Mouse (Mus musculus) midbrain, embryonic 10.5 days (tissue): ENCODE results near the gene Dnm2. TPM values are rescaled to one million over a fixed set of nuclear protein-coding genes. Genes with fewer than 3 reads are reported as not detected.
"Not testable (repeated sequence)": the region's sequence is repeated elsewhere in the genome, so short reads cannot be mapped to it uniquely, and the experiment has no call there.

ENCODE experiments used
- DNase-seq: peaks from one replicate; pipeline ENCODE4 v3.0.0-alpha.2; 2017; ENCODE audit warnings: low spot score
- H3K27ac ChIP-seq: fragments of 300-500 bp; sonication (generic); replicated peaks from 2 replicates; pipeline ENCODE4 v1.5.1; 2016; ENCODE audit warnings: mild to moderate bottlenecking
- H3K27me3 ChIP-seq: fragments of 300-500 bp; sonication (generic); 2 replicates; pipeline ENCODE4 v1.6.1; 2016; ENCODE audit warnings: low read depth, mild to moderate bottlenecking; ENCODE audit not compliant: poor library complexity, severe bottlenecking
- H3K36me3 ChIP-seq: fragments of 300-500 bp; sonication (generic); 2 replicates; pipeline ENCODE4 v1.6.1; 2016; ENCODE audit warnings: mild to moderate bottlenecking, moderate library complexity
- H3K4me1 ChIP-seq: fragments of 300-500 bp; sonication (generic); 2 replicates; pipeline ENCODE4 v1.6.1; 2016
- H3K4me3 ChIP-seq: fragments of 300-500 bp; sonication (generic); 2 replicates; pipeline ENCODE4 v1.5.1; 2016; ENCODE audit warnings: mild to moderate bottlenecking, moderate library complexity
- H3K9me3 ChIP-seq: fragments of 300-500 bp; sonication (generic); replicated peaks from 2 replicates; pipeline ENCODE4 v1.6.1; 2016; ENCODE audit warnings: mild to moderate bottlenecking
- WGBS: fragments of 180-500 bp; shearing (Covaris S2); methylation state at CpG from one replicate; pipeline ENCODE4 v1.1.7; 2016; 5-methylcytosine and 5-hydroxymethylcytosine counted together
- polyA plus RNA-seq: library from polyadenylated mRNA; unstranded; fragments of >200 nt; fragmentation: Nextera tagmentation; extraction: Ambion mirVana; gene quantifications from 2 replicates; pipeline ENCODE4 v1.2.1, GENCODE M21; 2016

The Dnm2 gene
- polyA plus RNA-seq, 1 experiment from 2014 or later, result 70.4 TPM

- Histone ChIP-seq H3K27ac (no peak overlapping the region), H3K36me3 (no peaks in the 10 kb centered on the region), H3K4me1 (peaks cover 11% of the 10 kb centered on the region; the same call in 1 of the 2 replicates), H3K9me3 (no peaks in the 10 kb centered on the region), H3K27me3 (no peaks in the 10 kb centered on the region), H3K4me3 (no peak overlapping the region)
- 90% methylated on average over 8 of the region's 8 CpGs for WGBS
- no peak for DNase-seq
Observed at GRCm38 (mm10) chr9:21451870-21452269, 27.2 kb downstream of the Dnm2 start.

- H3K4me3 ChIP-seq, result no peak overlapping the region
Observed at GRCm38 (mm10) chr9:21453003-21453402, 28.3 kb downstream of the Dnm2 start.

GRCm38 (mm10) chr9:21453459-21453858 lies 28.8 kb downstream of the Dnm2 start:
- H3K27me3 ChIP-seq, result no peaks in the 10 kb centered on the region
- no peak overlapping the region for H3K4me3 ChIP-seq
- H3K9me3 ChIP-seq, result no peaks in the 10 kb centered on the region
- 85% methylated on average over 2 of the region's 2 CpGs for WGBS
- no peak for DNase-seq
- peaks cover 4% of the 10 kb centered on the region for H3K36me3 ChIP-seq
- H3K27ac ChIP-seq, result no peak overlapping the region
- H3K4me1 ChIP-seq, result peaks cover 11% of the 10 kb centered on the region; the same call in 1 of the 2 replicates

More at GRCm38 (mm10) chr9:21453003-21453402, 28.3 kb downstream of the Dnm2 start:
- Histone ChIP-seq H3K27me3 (no peaks in the 10 kb centered on the region), H3K36me3 (no peaks in the 10 kb centered on the region), H3K27ac (no peak overlapping the region), H3K4me1 (peaks cover 11% of the 10 kb centered on the region; the same call in 1 of the 2 replicates), H3K9me3 (no peaks in the 10 kb centered on the region)
- DNase-seq, result no peak
- 92% methylated on average over 7 of the region's 7 CpGs for WGBS

- no peak overlapping the region for H3K4me3 ChIP-seq
- WGBS, result 88% methylated on average over 4 of the region's 4 CpGs
- H3K36me3 ChIP-seq, result peaks cover 13% of the 10 kb centered on the region
- DNase-seq, result no peak
- no peaks in the 10 kb centered on the region for H3K9me3 ChIP-seq
- peaks cover 11% of the 10 kb centered on the region; the same call in 1 of the 2 replicates for H3K4me1 ChIP-seq
- no peaks in the 10 kb centered on the region for H3K27me3 ChIP-seq
- H3K27ac ChIP-seq, result no peak overlapping the region
Observed at GRCm38 (mm10) chr9:21454556-21454955, 29.8 kb downstream of the Dnm2 start.

GRCm38 (mm10) chr9:21455103-21455770 lies 30.5 kb downstream of the Dnm2 start:
- Histone ChIP-seq H3K4me1 (peaks cover 11% of the 10 kb centered on the region; the same call in 1 of the 2 replicates), H3K27me3 (no peaks in the 10 kb centered on the region), H3K9me3 (no peaks in the 10 kb centered on the region), H3K4me3 (no peak overlapping the region), H3K36me3 (peaks cover 20% of the 10 kb centered on the region), H3K27ac (no peak overlapping the region)
- DNase-seq, result no peak
- WGBS, result 71% methylated on average over 4 of the region's 4 CpGs

GRCm38 (mm10) chr9:21456246-21456929 lies 31.7 kb downstream of the Dnm2 start:
- 92% methylated on average over 7 of the region's 7 CpGs for WGBS

GRCm38 (mm10) chr9:21456930-21457634 lies 32.4 kb downstream of the Dnm2 start:
- Histone ChIP-seq H3K9me3 (no peaks in the 10 kb centered on the region), H3K4me1 (peaks cover 6% of the 10 kb centered on the region; the same call in 1 of the 2 replicates), H3K36me3 (peaks cover 26% of the 10 kb centered on the region), H3K27ac (no peak overlapping the region), H3K27me3 (no peaks in the 10 kb centered on the region), H3K4me3 (no peak overlapping the region)
- no peak for DNase-seq
- 85% methylated on average over 10 of the region's 10 CpGs for WGBS

More at GRCm38 (mm10) chr9:21456246-21456929, 31.7 kb downstream of the Dnm2 start:
- Histone ChIP-seq H3K4me1 (peaks cover 11% of the 10 kb centered on the region; the same call in 1 of the 2 replicates), H3K27me3 (no peaks in the 10 kb centered on the region), H3K27ac (no peak overlapping the region), H3K36me3 (peaks cover 26% of the 10 kb centered on the region), H3K4me3 (no peak overlapping the region), H3K9me3 (no peaks in the 10 kb centered on the region)
- no peak for DNase-seq

- Histone ChIP-seq H3K9me3 (no peaks in the 10 kb centered on the region), H3K36me3 (peaks cover 26% of the 10 kb centered on the region), H3K4me3 (no peak overlapping the region), H3K4me1 (peaks cover 10% of the 10 kb centered on the region; the same call in 1 of the 2 replicates), H3K27ac (no peak overlapping the region), H3K27me3 (no peaks in the 10 kb centered on the region)
- no peak for DNase-seq
- WGBS, result 87% methylated on average over 3 of the region's 3 CpGs
Observed at GRCm38 (mm10) chr9:21458821-21459220, 34.1 kb downstream of the Dnm2 start.

- no peak overlapping the region for H3K27ac ChIP-seq
- H3K4me1 ChIP-seq, result peaks cover 7% of the 10 kb centered on the region; the same call in 1 of the 2 replicates
- peaks cover 29% of the 10 kb centered on the region for H3K36me3 ChIP-seq
- no peak overlapping the region for H3K4me3 ChIP-seq
- H3K9me3 ChIP-seq, result no peaks in the 10 kb centered on the region
- no peaks in the 10 kb centered on the region for H3K27me3 ChIP-seq
- 94% methylated on average over 3 of the region's 3 CpGs for WGBS
- no peak for DNase-seq
Observed at GRCm38 (mm10) chr9:21460400-21460940, 35.8 kb downstream of the Dnm2 start.

GRCm38 (mm10) chr9:21463138-21463590 lies 38.5 kb downstream of the Dnm2 start:
- DNase-seq, result no peak
- Histone ChIP-seq H3K4me3 (no peak overlapping the region), H3K27ac (peak overlapping the region; percentile 42; the same call in 1 of the 2 replicates), H3K27me3 (no peaks in the 10 kb centered on the region), H3K36me3 (peaks cover 53% of the 10 kb centered on the region), H3K4me1 (0 out of 2 replicates have a peak, but pooled peaks cover 4% of the 10 kb centered on the region), H3K9me3 (no peaks in the 10 kb centered on the region)
- WGBS, result 78% methylated on average over 5 of the region's 5 CpGs

GRCm38 (mm10) chr9:21463766-21464564 lies 39.3 kb downstream of the Dnm2 start:
- H3K4me3 ChIP-seq, result no peak overlapping the region
- DNase-seq, result no peak
- H3K4me1 ChIP-seq, result 0 out of 2 replicates have a peak, but pooled peaks cover 4% of the 10 kb centered on the region
- WGBS, result 89% methylated on average over 3 of the region's 3 CpGs
- H3K9me3 ChIP-seq, result no peaks in the 10 kb centered on the region
- H3K27ac ChIP-seq, result no peak overlapping the region
- no peaks in the 10 kb centered on the region for H3K27me3 ChIP-seq
- H3K36me3 ChIP-seq, result peaks cover 53% of the 10 kb centered on the region

GRCm38 (mm10) chr9:21464565-21464928 lies 39.8 kb downstream of the Dnm2 start:
- H3K27ac ChIP-seq, H3K4me3 ChIP-seq, H3K27me3 ChIP-seq, H3K9me3 ChIP-seq, DNase-seq, H3K4me1 ChIP-seq: not testable (repeated sequence)
- 93% methylated on average over 7 of the region's 7 CpGs for WGBS
- peaks cover 54% of the 10 kb centered on the region for H3K36me3 ChIP-seq
